Comparison of ENCODE assay signal across 14 mouse cellular contexts in the genomic region with DNA sequence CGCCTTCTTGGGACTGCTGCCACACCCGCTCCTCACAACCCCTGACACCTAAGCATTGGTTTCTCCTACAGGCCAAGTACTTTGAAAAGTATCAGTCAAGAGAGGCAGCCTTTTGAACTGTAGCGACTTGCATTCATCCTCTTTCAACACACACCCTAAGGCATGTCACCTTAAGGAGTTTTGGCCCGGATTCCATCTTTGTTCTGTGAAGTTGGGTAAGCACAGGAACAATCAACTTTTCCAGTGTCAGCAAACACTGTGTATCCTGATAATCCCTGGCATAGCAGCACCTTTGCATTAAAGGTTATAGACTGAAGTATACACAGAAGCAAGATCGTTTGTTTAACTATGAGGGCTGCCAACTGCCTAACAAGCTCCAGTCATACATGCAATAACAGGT.
"Had no signal": no experiment of that assay in that cellular context is flagged by ENCODE, and none has a peak within 500 bp of the region (broad histone marks: within the 10 kb centered on the region; RNA-seq: fewer than 3 reads in every experiment).

No protein-coding gene starts in this region.

- DNase-seq: heart, postnatal 10 days; heart, postnatal 14 days; heart, postnatal 36 days; heart, postnatal 4 days; kidney, adult 11 months; kidney, adult 18-20 months; kidney, adult 2 months; kidney, adult 8-10 months; kidney, adult 9 months; kidney, postnatal 10 days; kidney, postnatal 25 days; kidney, postnatal 36 days; kidney, postnatal 4 days; layer of hippocampus, adult 9-11 months had no signal
